Comparison of ENCODE assay signal across 21 mouse cellular contexts in genomic region chr11:57959924-57960323, GRCm38 (mm10). TPM values are rescaled to one million over a fixed set of nuclear protein-coding genes. Genes with fewer than 3 reads are reported as not detected.
DNase-seq lines count a peak whose midpoint lies in the region; ATAC-seq and TF ChIP-seq lines count a peak whose summit lies in the region.
"Had no signal": no experiment of that assay in that cellular context is flagged by ENCODE, and none has a peak within 500 bp of the region (broad histone marks: within the 10 kb centered on the region; RNA-seq: fewer than 3 reads in every experiment).

No protein-coding gene starts in this region.

- no peaks in the 10 kb centered on the region for H3K9me3 ChIP-seq in forebrain, embryonic 10.5 days
- no peaks in the 10 kb centered on the region for H3K9me3 ChIP-seq in forebrain, embryonic 12.5 days
- no peaks in the 10 kb centered on the region for H3K9me3 ChIP-seq in liver, postnatal 0 days (ENCODE audit: low read length)
- no peaks in the 10 kb centered on the region for H3K9me3 ChIP-seq in hindbrain, embryonic 13.5 days
- H3K9me3 ChIP-seq: hindbrain, embryonic 15.5 days; kidney, embryonic 15.5 days; limb, embryonic 12.5 days; midbrain, embryonic 12.5 days had no signal

- no peaks in the 10 kb centered on the region for H3K36me3 ChIP-seq in forebrain, embryonic 10.5 days (replicated peaks)
- H3K36me3 ChIP-seq in forebrain, embryonic 12.5 days (replicated peaks): no peaks in the 10 kb centered on the region
- H3K36me3 ChIP-seq in liver, postnatal 0 days (replicated peaks; ENCODE audit: insufficient read depth, low read length): no peaks in the 10 kb centered on the region
- no peaks in the 10 kb centered on the region for H3K36me3 ChIP-seq in hindbrain, embryonic 13.5 days
- H3K36me3 ChIP-seq: hindbrain, embryonic 15.5 days; kidney, embryonic 15.5 days; limb, embryonic 12.5 days; midbrain, embryonic 12.5 days had no signal

- TF ChIP-seq CTCF in liver, postnatal 0 days (IDR thresholded peaks at IDR 0.05; ENCODE audit: low read depth): no peak

- WGBS in forebrain, embryonic 10.5 days: 79% methylated on average over 2 of the region's 2 CpGs
- WGBS in forebrain, embryonic 12.5 days: 81% methylated on average over 2 of the region's 2 CpGs
- WGBS in liver, postnatal 0 days (ENCODE audit: insufficient replicate concordance): 58% methylated on average over 2 of the region's 2 CpGs
- 76% methylated on average over 2 of the region's 2 CpGs for WGBS in hindbrain, embryonic 13.5 days

- no peak overlapping the region for H3K4me3 ChIP-seq in forebrain, embryonic 10.5 days
- no peak overlapping the region for H3K4me3 ChIP-seq in forebrain, embryonic 12.5 days (replicated peaks)
- H3K4me3 ChIP-seq in liver, postnatal 0 days (ENCODE audit: low read depth, low read length): no peak overlapping the region
- no peak overlapping the region for H3K4me3 ChIP-seq in hindbrain, embryonic 13.5 days
- H3K4me3 ChIP-seq: hindbrain, embryonic 15.5 days; kidney, embryonic 15.5 days; limb, embryonic 12.5 days; midbrain, embryonic 12.5 days had no signal

- peaks cover 21% of the 10 kb centered on the region for H3K4me1 ChIP-seq in forebrain, embryonic 10.5 days
- H3K4me1 ChIP-seq in forebrain, embryonic 12.5 days: peaks cover 8% of the 10 kb centered on the region
- peaks cover 56% of the 10 kb centered on the region for H3K4me1 ChIP-seq in liver, postnatal 0 days (ENCODE audit: insufficient read depth)
- H3K4me1 ChIP-seq in hindbrain, embryonic 13.5 days (replicated peaks): peaks cover 15% of the 10 kb centered on the region

- DNase-seq in forebrain, embryonic 10.5 days (ENCODE audit: extremely low spot score, low spot score): no peak
- DNase-seq in NIH3T3 (ENCODE audit: low read depth) (peak; percentile 34), liver (peak; percentile 75)
- DNase-seq in liver, postnatal 0 days: no peak
- DNase-seq in layer of hippocampus, postnatal 36 days: no peak
- no peak for DNase-seq in gastrocnemius, adult 18-20 months (ENCODE audit: low spot score)
- DNase-seq: adrenal gland, postnatal 36 days; cerebellum, adult 9-11 months; gastrocnemius, postnatal 14 days; heart, adult 18-20 months; lung, embryonic 14.5 days; retina, postnatal 1 day had no signal

- 0 out of 2 replicates have a peak overlapping the region, but pooled peaks have one; percentile 25 for H3K27ac ChIP-seq in forebrain, embryonic 10.5 days
- no peak overlapping the region for H3K27ac ChIP-seq in forebrain, embryonic 12.5 days
- H3K27ac ChIP-seq in liver, postnatal 0 days (ENCODE audit: low read depth): no peak overlapping the region; the same call in 1 of the 2 replicates
- H3K27ac ChIP-seq in hindbrain, embryonic 13.5 days: no peak overlapping the region
- H3K27ac ChIP-seq: hindbrain, embryonic 15.5 days; kidney, embryonic 15.5 days; limb, embryonic 12.5 days; macrophage; midbrain, embryonic 12.5 days; stomach, postnatal 0 days had no signal

- no peak overlapping the region for H3K9ac ChIP-seq in forebrain, embryonic 12.5 days
- no peak overlapping the region; the same call in 1 of the 2 replicates for H3K9ac ChIP-seq in liver, postnatal 0 days (replicated peaks)
- no peak overlapping the region for H3K9ac ChIP-seq in hindbrain, embryonic 13.5 days
- H3K9ac ChIP-seq: hindbrain, embryonic 15.5 days; kidney, embryonic 15.5 days; limb, embryonic 12.5 days; lung, embryonic 14.5 days; midbrain, embryonic 12.5 days had no signal

- peaks cover 18% of the 10 kb centered on the region for H3K27me3 ChIP-seq in forebrain, embryonic 10.5 days (ENCODE audit: poor library complexity, severe bottlenecking)
- no peaks in the 10 kb centered on the region; the same call in 1 of the 2 replicates for H3K27me3 ChIP-seq in forebrain, embryonic 12.5 days
- no peaks in the 10 kb centered on the region for H3K27me3 ChIP-seq in liver, postnatal 0 days (ENCODE audit: insufficient read depth, low read length)
- no peaks in the 10 kb centered on the region for H3K27me3 ChIP-seq in hindbrain, embryonic 13.5 days
- H3K27me3 ChIP-seq: hindbrain, embryonic 15.5 days; kidney, embryonic 15.5 days; midbrain, embryonic 12.5 days had no signal

- no peak overlapping the region for H3K4me2 ChIP-seq in forebrain, embryonic 12.5 days
- H3K4me2 ChIP-seq in liver, postnatal 0 days (ENCODE audit: low read depth, low read length): peak overlapping the region; percentile 15; the same call in 1 of the 2 replicates
- H3K4me2 ChIP-seq in hindbrain, embryonic 13.5 days: no peak overlapping the region
- H3K4me2 ChIP-seq: hindbrain, embryonic 15.5 days; kidney, embryonic 15.5 days; limb, embryonic 12.5 days; lung, embryonic 14.5 days; midbrain, embryonic 12.5 days had no signal

- no peak for ATAC-seq in forebrain, embryonic 12.5 days (ENCODE audit: low FRiP score)
- ATAC-seq in liver, postnatal 0 days: peak; percentile 29
- no peak for ATAC-seq in hindbrain, embryonic 13.5 days (ENCODE audit: low FRiP score)
- ATAC-seq: intestine, postnatal 0 days had no signal

- peak; percentile 80 for TF ChIP-seq EP300 in liver, postnatal 0 days (IDR thresholded peaks at IDR 0.05; ENCODE audit: low read depth)

RNA-seq across cellular contexts. Expression of gene Larp1, which starts 48.9 kb away (rescaled TPM):
- 17.3 and 18.6 TPM in 2 replicates for polyA plus RNA-seq in forebrain, embryonic 10.5 days (2016; fragmentation: Nextera tagmentation; extraction: Ambion mirVana)
- polyA plus RNA-seq in forebrain, embryonic 12.5 days (2016; fragmentation: Nextera tagmentation; extraction: Ambion mirVana): 16.0 and 17.9 TPM in 2 replicates
- polyA plus RNA-seq in liver, postnatal 0 days (2015; fragmentation: Nextera tagmentation; extraction: Ambion mirVana): 10.8 and 11.0 TPM in 2 replicates
- 16.4 and 17.4 TPM in 2 replicates for polyA plus RNA-seq in hindbrain, embryonic 13.5 days (2015; fragmentation: Nextera tagmentation; extraction: Ambion mirVana)
- 10 to 100 TPM; 86.2 to 93.8 TPM for total RNA-seq in layer of hippocampus, postnatal 36 days (2021)
- 10 to 100 TPM; 97.6 to 98.8 TPM for total RNA-seq in gastrocnemius, adult 18-20 months (2021)

Comparison
In these comparisons a context has a peak if more than half of its experiments do, and no peak if none do; other contexts are left out.
1. DNase-seq: peak in NIH3T3 (single experiment) and liver (single experiment); none in forebrain, embryonic 10.5 days (single experiment), liver, postnatal 0 days (single experiment), layer of hippocampus, postnatal 36 days (0 of 2) and gastrocnemius, adult 18-20 months (single experiment).